ENCODE assay signal across 8 mouse cellular contexts in the genomic region with DNA sequence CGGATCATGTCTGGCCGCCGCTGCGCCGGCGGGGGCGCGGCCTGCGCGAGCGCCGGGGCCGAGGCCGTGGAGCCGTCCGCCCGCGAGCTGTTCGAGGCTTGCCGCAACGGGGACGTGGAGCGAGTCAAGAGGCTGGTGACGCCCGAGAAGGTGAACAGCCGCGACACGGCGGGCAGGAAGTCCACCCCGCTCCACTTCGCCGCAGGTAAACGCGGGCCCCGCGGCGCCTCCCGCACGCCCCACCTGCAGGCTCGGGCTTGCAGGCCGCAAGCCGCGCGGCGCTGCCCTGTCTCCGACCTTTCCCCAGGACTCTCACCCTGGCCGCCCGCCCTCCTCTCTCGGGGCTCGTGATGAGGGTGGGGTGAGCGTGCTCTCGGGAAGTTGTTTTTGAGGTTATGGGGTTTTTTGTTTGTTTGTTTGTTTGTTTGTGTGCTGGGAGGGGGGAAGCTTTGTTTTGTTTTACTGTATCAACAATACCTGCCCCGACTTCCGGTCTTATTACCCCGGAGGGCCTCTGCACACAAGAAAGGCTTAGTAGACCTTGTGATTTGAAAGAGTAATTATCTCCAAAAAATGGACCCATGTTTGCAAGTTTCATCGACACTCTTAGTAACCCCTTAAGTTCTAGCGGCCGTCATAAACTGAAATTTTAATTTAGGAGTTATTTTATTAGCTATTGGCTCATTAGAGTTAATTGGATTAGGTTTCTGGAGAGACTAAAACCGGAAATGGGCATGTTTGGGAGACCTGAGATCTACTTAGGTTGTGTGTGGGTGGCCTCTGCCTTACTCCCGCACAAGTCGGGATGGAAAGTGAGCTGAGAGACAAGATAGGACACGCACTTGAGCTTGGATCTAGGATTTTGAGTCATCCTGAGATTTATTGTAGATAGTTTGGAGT. TPM values are rescaled to one million over a fixed set of nuclear protein-coding genes. Genes with fewer than 3 reads are reported as not detected.
DNase-seq lines count a peak whose midpoint lies in the region; ATAC-seq and TF ChIP-seq lines count a peak whose summit lies in the region.

No protein-coding gene starts in this region.

- peak; percentile 29 for DNase-seq in ovary, postnatal 10 days (ENCODE audit: low spot score)
- DNase-seq in ovary, adult 18-20 months (ENCODE audit: low spot score) = no peak
- peak; percentile 62 for DNase-seq in kidney, adult 2 months
- DNase-seq in lung, postnatal 0 days (ENCODE audit: low spot score) = peak; percentile 51
- peak; percentile 66 for DNase-seq in retina, embryonic 14.5 days (ENCODE audit: low spot score)
- no peak for DNase-seq in layer of hippocampus, postnatal 10 days (ENCODE audit: low spot score in 2 of 2)

- peak overlapping the region; percentile 98 for H3K4me3 ChIP-seq in kidney, adult 2 months (ENCODE audit: insufficient read depth, low read depth, low read length)
- H3K4me3 ChIP-seq in lung, postnatal 0 days (ENCODE audit: low read depth, low read length) = peak overlapping the region; percentile 99

- peak overlapping the region; percentile 97 for H3K27ac ChIP-seq in kidney, adult 2 months (ENCODE audit: insufficient read depth, low read depth, low read length)
- peak overlapping the region; percentile 99 for H3K27ac ChIP-seq in lung, postnatal 0 days (ENCODE audit: low read length)

- H3K4me1 ChIP-seq in kidney, adult 2 months (ENCODE audit: control insufficient read depth, insufficient read depth, low read length) = peaks cover 19% of the 10 kb centered on the region
- peaks cover 6% of the 10 kb centered on the region; the same call in 1 of the 2 replicates for H3K4me1 ChIP-seq in lung, postnatal 0 days (ENCODE audit: insufficient read depth, low read depth, low read length)

- peak overlapping the region; percentile 56 for H3K4me2 ChIP-seq in lung, postnatal 0 days (replicated peaks; ENCODE audit: low read depth, low read length)

- no peak for TF ChIP-seq POLR2A in kidney, adult 2 months (IDR thresholded peaks at IDR 0.05; ENCODE audit: low read depth, low read length)

- WGBS in kidney, adult 2 months = under 1% methylated on average over 62 of the region's 62 CpGs
- under 1% methylated on average over 41 of the region's 62 CpGs for WGBS in lung, postnatal 0 days

- H3K9me3 ChIP-seq in lung, postnatal 0 days (ENCODE audit: low read length) = no peaks in the 10 kb centered on the region

- TF ChIP-seq EP300 in lung, postnatal 0 days (IDR thresholded peaks at IDR 0.05) = no peak

- H3K27me3 ChIP-seq in kidney, adult 2 months (replicated peaks; ENCODE audit: control insufficient read depth, insufficient read depth, low read length) = no peaks in the 10 kb centered on the region
- no peaks in the 10 kb centered on the region for H3K27me3 ChIP-seq in lung, postnatal 0 days (replicated peaks; ENCODE audit: insufficient read depth, low read length)

- ATAC-seq in common myeloid progenitor, adult 5-6 weeks (replicated peaks; ENCODE audit: low read depth, poor library complexity, severe bottlenecking) = peak; percentile 21; the same call in 1 of the 2 replicates
- peak; percentile 31 for ATAC-seq in granulocyte monocyte progenitor cell, adult 5-6 weeks (replicated peaks; ENCODE audit: poor library complexity, severe bottlenecking)
- peak; percentile 57; the same call in 1 of the 2 replicates for ATAC-seq in lung, postnatal 0 days

- peak overlapping the region; percentile 91 for H3K9ac ChIP-seq in lung, postnatal 0 days (replicated peaks; ENCODE audit: low read depth)

- no peaks in the 10 kb centered on the region for H3K36me3 ChIP-seq in kidney, adult 2 months (ENCODE audit: control insufficient read depth, insufficient read depth, low read length)
- no peaks in the 10 kb centered on the region for H3K36me3 ChIP-seq in lung, postnatal 0 days (ENCODE audit: insufficient read depth, low read length)

- no peak for TF ChIP-seq CTCF in kidney, adult 2 months (conservative IDR thresholded peaks at IDR 0.05; ENCODE audit: insufficient read depth, insufficient read length, low read depth, low read length)
- TF ChIP-seq CTCF in lung, postnatal 0 days (IDR thresholded peaks at IDR 0.05) = no peak

RNA-seq across cellular contexts. Expression of a gene that starts 0.8 kb away (rescaled TPM):
- 93.1 and 106 TPM in 2 replicates for total RNA-seq in common myeloid progenitor, adult 5-6 weeks (2017)
- total RNA-seq in granulocyte monocyte progenitor cell, adult 5-6 weeks (2014; fragmentation: Nextera tagmentation) = 39.1 and 55.1 TPM in 2 replicates
- total RNA-seq in granulocyte monocyte progenitor cell, adult 5-6 weeks (2017) = 60.6 and 71.7 TPM in 2 replicates
- 19.2 and 24.8 TPM in 2 replicates for polyA plus RNA-seq in kidney, adult 2 months (2012; rRNA removed)
- 25.4 and 28.7 TPM in 2 replicates for polyA plus RNA-seq in lung, postnatal 0 days (2015; fragmentation: Nextera tagmentation; extraction: Ambion mirVana)
- total RNA-seq in layer of hippocampus, postnatal 10 days (2021) = 100 to 1,000 TPM; 137 to 143 TPM

Comparison
In these comparisons a context has a peak if more than half of its experiments do, and no peak if none do; other contexts are left out.
1. DNase-seq: peak in ovary, postnatal 10 days (single experiment), kidney, adult 2 months (single experiment), lung, postnatal 0 days (single experiment) and retina, embryonic 14.5 days (single experiment); none in ovary, adult 18-20 months (single experiment) and layer of hippocampus, postnatal 10 days (0 of 2).
2. Peak in every context shown above with its lines, with median percentiles within 50 percentile points of each other: ATAC-seq.